Mouse (Mus musculus): ENCODE measurements around the gene Fbxl8. TPM values are rescaled to one million over a fixed set of nuclear protein-coding genes. Genes with fewer than 3 reads are reported as not detected.
A peak's percentile ranks its signal among the peaks of the same experiment; 100 is the strongest.

The Fbxl8 gene
- total RNA-seq (2012; rRNA removed) (8.6 and 10.5 TPM in 2 replicates), total RNA-seq (2014; rRNA removed) (4.6 and 5.2 TPM in 2 replicates), polyA plus RNA-seq (2012; ENCODE audit: insufficient read length, low read depth) (5.4 and 5.9 TPM in 2 replicates)

GRCm38 (mm10) chr8:105264024-105264982 lies at the start of gene Fbxl8, which contains the start of gene Tradd:
Fbxl8 (plus strand) TSS chr8:105264648.
Tradd (minus strand) TSS chr8:105264609.
- Histone ChIP-seq H3K79me2 (replicated peaks; ENCODE audit: control insufficient read depth, extremely low read depth, insufficient read depth, poor library complexity, severe bottlenecking) (no peaks in the 10 kb centered on the region), H3K36me3 (replicated peaks in 1 of 2; ENCODE audit: control insufficient read depth in 1 of 2, insufficient read depth in 1 of 2, low read length in 1 of 2) (peaks cover 26 to 36% of the 10 kb centered on the region in 2 experiments), H3K9ac (ENCODE audit: insufficient read depth, low read depth) (peak within 1 kb of the TSS; percentile 64), H3K4me3 (replicated peaks in 1 of 3; ENCODE audit: low read depth in 2 of 3, low read length in 2 of 3, poor library complexity in 1 of 3) (peak within 1 kb of the TSS; percentile 79 to 86 (median 83)), H3K9me3 (replicated peaks; ENCODE audit: low read length) (peaks cover 21% of the 10 kb centered on the region), H3K4me1 (ENCODE audit: control insufficient read depth in 1 of 2, insufficient read depth in 2 of 2) (peaks cover 9 to 49% of the 10 kb centered on the region in 2 experiments; a peak in 3 of 4 replicates), H3K27ac (ENCODE audit: insufficient read depth, low read depth) (peak within 1 kb of the TSS; percentile 24; the same call in 1 of the 2 replicates), H3K4me2 (ENCODE audit: insufficient read depth, low read depth, poor library complexity, severe bottlenecking) (peak within 1 kb of the TSS; percentile 85), H3K27me3 (replicated peaks) (no peaks in the 10 kb centered on the region)
- in situ Hi-C loops (cut with MboI; ENCODE audit: low pct_ligation_motif_present, low pct_unique_long_range_greater_than_20kb, low sequenced_read_pairs), result no loop called here
- peak; percentile 59 for DNase-seq (ENCODE audit: extremely low read depth)
- 0 out of 2 replicates have a peak, but pooled peaks have one; percentile 28 for TF ChIP-seq CHD1 (IDR thresholded peaks at IDR 0.05; ENCODE audit: low read depth, low read length)
- peak; percentile 80; the same call in 1 of the 2 replicates for TF ChIP-seq SIN3A (IDR thresholded peaks at IDR 0.05; ENCODE audit: low read length)
- TF ChIP-seq GABPA (IDR thresholded peaks at IDR 0.05; ENCODE audit: insufficient replicate concordance, low read depth, low read length), result no peak
- TF ChIP-seq ZMIZ1 (IDR thresholded peaks at IDR 0.05; ENCODE audit: low read depth, low read length), result peak; percentile 65
- peak; percentile 61 for TF ChIP-seq TCF12 (IDR thresholded peaks at IDR 0.05; ENCODE audit: low read depth, low read length)
- TF ChIP-seq ZKSCAN1 (IDR thresholded peaks at IDR 0.05; ENCODE audit: borderline replicate concordance, low read depth, low read length), result no peak
- TF ChIP-seq POLR2AphosphoS2 (IDR thresholded peaks at IDR 0.05; ENCODE audit: low read depth, low read length), result peak; percentile 47; the same call in 1 of the 2 replicates
- peak; percentile 88 for TF ChIP-seq NRF1 (IDR thresholded peaks at IDR 0.05; ENCODE audit: low read depth, low read length)
- TF ChIP-seq ELF1 (IDR thresholded peaks at IDR 0.05; ENCODE audit: low read depth, low read length), result peak; percentile 99
- TF ChIP-seq NELFE (IDR thresholded peaks at IDR 0.05; ENCODE audit: low read depth, low read length), result peak; percentile 77
- peak; percentile 65 for TF ChIP-seq MXI1 (IDR thresholded peaks at IDR 0.05; ENCODE audit: low read depth, low read length)
- TF ChIP-seq USF2 (conservative IDR thresholded peaks at IDR 0.05; ENCODE audit: low read depth, low read length), result no peak
- peak; percentile 87 for TF ChIP-seq POLR2A (IDR thresholded peaks at IDR 0.05; ENCODE audit: low read depth, low read length)
- peak in 1 of 2 experiments; percentile 35; a peak in 2 of 4 replicates for TF ChIP-seq CTCF (conservative IDR thresholded peaks at IDR 0.05 in 1 of 2, IDR thresholded peaks at IDR 0.05 in 1 of 2; ENCODE audit: low read depth in 2 of 2, low read length in 2 of 2)
- peak; percentile 62 for TF ChIP-seq HCFC1 (IDR thresholded peaks at IDR 0.05; ENCODE audit: low read depth, low read length)
- dilution Hi-C loops (cut with MboI; ENCODE audit: extremely low pct_ligation_motif_present, extremely low pct_unique_long_range_greater_than_20kb, low sequenced_read_pairs), result no loop called here

- Histone ChIP-seq H3K79me2 (replicated peaks; ENCODE audit: control insufficient read depth, extremely low read depth, insufficient read depth, poor library complexity, severe bottlenecking) (no peaks in the 10 kb centered on the region), H3K9me3 (replicated peaks; ENCODE audit: low read length) (no peaks in the 10 kb centered on the region), H3K4me1 (ENCODE audit: control insufficient read depth in 1 of 2, insufficient read depth in 2 of 2) (no peaks in the 10 kb centered on the region), H3K4me3 (replicated peaks in 1 of 3; ENCODE audit: low read depth in 2 of 3, low read length in 2 of 3, poor library complexity in 1 of 3) (no peak overlapping the region), H3K36me3 (replicated peaks in 1 of 2; ENCODE audit: control insufficient read depth in 1 of 2, insufficient read depth in 1 of 2, low read length in 1 of 2) (peaks cover 6 to 38% of the 10 kb centered on the region in 2 experiments), H3K9ac (ENCODE audit: insufficient read depth, low read depth) (no peak overlapping the region), H3K27me3 (replicated peaks) (no peaks in the 10 kb centered on the region), H3K4me2 (ENCODE audit: insufficient read depth, low read depth, poor library complexity, severe bottlenecking) (no peak overlapping the region), H3K27ac (ENCODE audit: insufficient read depth, low read depth) (no peak overlapping the region)
- in situ Hi-C loops (cut with MboI; ENCODE audit: low pct_ligation_motif_present, low pct_unique_long_range_greater_than_20kb, low sequenced_read_pairs) (no loop called here), dilution Hi-C loops (cut with MboI; ENCODE audit: extremely low pct_ligation_motif_present, extremely low pct_unique_long_range_greater_than_20kb, low sequenced_read_pairs) (no loop called here)
- DNase-seq (ENCODE audit: extremely low read depth), result peak; percentile 60
- no peak for TF ChIP-seq MAFK (IDR thresholded peaks at IDR 0.05; ENCODE audit: insufficient replicate concordance, low read length)
- no peak for TF ChIP-seq CHD1 (IDR thresholded peaks at IDR 0.05; ENCODE audit: low read depth, low read length)
- no peak for TF ChIP-seq BHLHE40 (IDR thresholded peaks at IDR 0.05; ENCODE audit: low read depth, low read length)
- TF ChIP-seq SMC3 (IDR thresholded peaks at IDR 0.05; ENCODE audit: low read depth, low read length), result peak; percentile 64
- TF ChIP-seq NRF1 (IDR thresholded peaks at IDR 0.05; ENCODE audit: low read depth, low read length), result no peak
- no peak for TF ChIP-seq IRF4 (IDR thresholded peaks at IDR 0.05; ENCODE audit: low read depth, low read length)
- TF ChIP-seq JUN (IDR thresholded peaks at IDR 0.05; ENCODE audit: insufficient read depth, low read depth, low read length), result no peak
- TF ChIP-seq PAX5 (IDR thresholded peaks at IDR 0.05; ENCODE audit: low read length), result no peak
- TF ChIP-seq CHD2 (IDR thresholded peaks at IDR 0.05; ENCODE audit: low read length), result no peak
- peak; percentile 84 for TF ChIP-seq ZNF384 (IDR thresholded peaks at IDR 0.05; ENCODE audit: low read depth, low read length)
- no peak; the same call in 1 of the 2 replicates for TF ChIP-seq JUND (conservative IDR thresholded peaks at IDR 0.05; ENCODE audit: low read depth, low read length)
- TF ChIP-seq RCOR1 (conservative IDR thresholded peaks at IDR 0.05; ENCODE audit: low read depth, low read length), result no peak
- no peak for TF ChIP-seq MEF2A (IDR thresholded peaks at IDR 0.05; ENCODE audit: borderline replicate concordance, low read depth, low read length)
- no peak for TF ChIP-seq NELFE (IDR thresholded peaks at IDR 0.05; ENCODE audit: low read depth, low read length)
- peak; percentile 20; the same call in 1 of the 2 replicates for TF ChIP-seq ZC3H11A (IDR thresholded peaks at IDR 0.05; ENCODE audit: low read depth, low read length)
- TF ChIP-seq MAZ (IDR thresholded peaks at IDR 0.05; ENCODE audit: low read depth, low read length), result no peak
- peak; percentile 66 for TF ChIP-seq RAD21 (IDR thresholded peaks at IDR 0.05; ENCODE audit: low read depth, low read length)
Observed at GRCm38 (mm10) chr8:105217926-105218522, 46.4 kb upstream of the Fbxl8 start.

Data from CH12.LX (cell line).